Mouse (Mus musculus) left cerebral cortex, postnatal 36 days (tissue): ENCODE data around the gene Dnajc13. TPM values are rescaled to one million over a fixed set of nuclear protein-coding genes. Genes with fewer than 3 reads are reported as not detected.

Source experiments
- total RNA-seq, 2 experiments: library from RNA; stranded (reverse); gene quantifications; 2 replicates each; pipeline ENCODE4 v1.2.3; 2021

Gene Dnajc13
- total RNA-seq, 2 experiments from 2014 or later = 54.5 to 70.4 TPM

Other genes starting within 250 kb of the Dnajc13 start
- not detected for gene Gm28305, start 222.3 kb downstream of the Dnajc13 start, total RNA-seq
- gene Uba5, start 199.8 kb downstream of the Dnajc13 start, total RNA-seq = 10 to 100 TPM; 38.9 to 45.4 TPM
- 10 to 100 TPM; 21.9 to 25.6 TPM for gene Acad11, start 199.6 kb downstream of the Dnajc13 start, total RNA-seq
- gene Ackr4, start 136.0 kb downstream of the Dnajc13 start, total RNA-seq = under 1 TPM in 1 of 2 experiments, not detected in 1; 0.12 TPM
- gene Acpp, start 74.8 kb upstream of the Dnajc13 start, total RNA-seq = under 1 TPM in 1 of 2 experiments, not detected in 1; 0.75 TPM